Mouse (Mus musculus) midbrain, postnatal 0 days (tissue): ENCODE results near the gene Bud23. TPM values are rescaled to one million over a fixed set of nuclear protein-coding genes. Genes with fewer than 3 reads are reported as not detected.

Source experiments
- ATAC-seq: fragments of 200-750 bp; cut with Nextera tagmentation; 2 replicates; pipeline ENCODE4 v1.8.0; 2017; ENCODE audit warnings: moderate number of reproducible peaks, mild to moderate bottlenecking, moderate TSS enrichment, moderate library complexity; ENCODE audit not compliant: low FRiP score
- DNase-seq: peaks from one replicate; pipeline ENCODE4 v3.0.0-alpha.2; 2015; ENCODE audit warnings: low spot score
- H3K27ac ChIP-seq: fragments of 300-500 bp; sonication (generic); 2 replicates; pipeline ENCODE4 v1.5.1; 2014; ENCODE audit warnings: low read depth, mild to moderate bottlenecking, low read length, mixed read lengths
- H3K27me3 ChIP-seq: fragments of 300-500 bp; sonication (generic); 2 replicates; pipeline ENCODE4 v1.6.1; 2014; ENCODE audit warnings: low read length, control low read depth, mixed read lengths; ENCODE audit not compliant: insufficient read depth
- H3K36me3 ChIP-seq: fragments of 300-500 bp; sonication (generic); 2 replicates; pipeline ENCODE4 v1.6.1; 2014; ENCODE audit warnings: low read length, control low read depth, mixed read lengths; ENCODE audit not compliant: insufficient read depth
- H3K4me1 ChIP-seq: fragments of 300-500 bp; sonication (generic); 2 replicates; pipeline ENCODE4 v1.6.1; 2014; ENCODE audit warnings: mild to moderate bottlenecking, control low read depth, antibody characterized with exemption, low read length, mixed read lengths; ENCODE audit not compliant: insufficient read depth
- H3K4me2 ChIP-seq: fragments of 300-500 bp; sonication (generic); 2 replicates; pipeline ENCODE4 v1.6.1; 2014; ENCODE audit warnings: low read depth, mild to moderate bottlenecking, low read length, mixed read lengths; ENCODE audit not compliant: poor library complexity, severe bottlenecking
- H3K4me3 ChIP-seq: fragments of 300-500 bp; sonication (generic); 2 replicates; pipeline ENCODE4 v1.5.1; 2014; ENCODE audit warnings: low read depth, mild to moderate bottlenecking, low read length, moderate library complexity
- H3K9ac ChIP-seq: fragments of 300-500 bp; sonication (generic); replicated peaks from 2 replicates; pipeline ENCODE4 v1.6.1; 2014; ENCODE audit warnings: mild to moderate bottlenecking, low read length, moderate library complexity, mixed read lengths; ENCODE audit not compliant: poor library complexity, severe bottlenecking
- H3K9me3 ChIP-seq: fragments of 300-500 bp; sonication (generic); 2 replicates; pipeline ENCODE4 v1.6.1; 2016; ENCODE audit warnings: low read length, control low read depth
- CTCF ChIP-seq: IDR thresholded peaks from 2 replicates; pipeline ENCODE4 v1.5.1; 2016; ENCODE audit warnings: antibody characterized with exemption, mild to moderate bottlenecking
- WGBS: fragments of 180-500 bp; shearing (Covaris S2); extraction: QIAGEN DNeasy Blood & Tissue Kit; methylation state at CpG from one replicate; pipeline ENCODE4 v1.1.7; 2014; 5-methylcytosine and 5-hydroxymethylcytosine counted together
- polyA plus RNA-seq: library from polyadenylated mRNA; unstranded; fragments of >200 nt; fragmentation: Nextera tagmentation; extraction: Ambion mirVana; gene quantifications from 2 replicates; pipeline ENCODE4 v1.2.1, GENCODE M21; 2015
- total RNA-seq: library from RNA; depleted of rRNA; stranded (reverse); fragments of >200 nt; gene quantifications from 2 replicates; pipeline ENCODE4 v1.2.3, GENCODE M21; 2014

The Bud23 gene
- total and polyA plus RNA-seq, 2 experiments from 2014 or later, result 48.3 to 63.6 TPM

- Histone ChIP-seq H3K9me3 (no peaks in the 10 kb centered on the region), H3K36me3 (no peaks in the 10 kb centered on the region), H3K9ac (no peak overlapping the region), H3K27ac (no peak overlapping the region), H3K4me1 (no peaks in the 10 kb centered on the region), H3K27me3 (peaks cover 21% of the 10 kb centered on the region), H3K4me2 (peak overlapping the region; percentile 69), H3K4me3 (peak overlapping the region; percentile 42)
- ATAC-seq (peak; percentile 65), DNase-seq (peak; percentile 92)
- TF ChIP-seq CTCF, result no peak
- under 1% methylated on average over 44 of the region's 48 CpGs for WGBS
These were observed 42.0 kb upstream of the Bud23 start for GRCm38 (mm10) chr5:135106758-135107256.

GRCm38 (mm10) chr5:135103999-135104660 lies 39.4 kb upstream of the Bud23 start:
- H3K36me3 ChIP-seq, result no peaks in the 10 kb centered on the region
- H3K9me3 ChIP-seq, result no peaks in the 10 kb centered on the region
- TF ChIP-seq CTCF, result peak; percentile 68
- WGBS, result 63% methylated on average over 11 of the region's 11 CpGs
- H3K4me2 ChIP-seq, result no peak overlapping the region
- H3K27ac ChIP-seq, result no peak overlapping the region
- ATAC-seq (no peak), DNase-seq (no peak)
- no peak overlapping the region for H3K4me3 ChIP-seq
- peaks cover 21% of the 10 kb centered on the region for H3K27me3 ChIP-seq
- H3K9ac ChIP-seq, result no peak overlapping the region
- no peaks in the 10 kb centered on the region for H3K4me1 ChIP-seq

GRCm38 (mm10) chr5:135100981-135101380 lies 36.2 kb upstream of the Bud23 start:
- H3K27me3 ChIP-seq, result peaks cover 8% of the 10 kb centered on the region
- H3K4me2 ChIP-seq, result no peak overlapping the region
- ATAC-seq (no peak), DNase-seq (no peak)
- H3K9ac ChIP-seq, result no peak overlapping the region
- no peaks in the 10 kb centered on the region for H3K4me1 ChIP-seq
- H3K36me3 ChIP-seq, result no peaks in the 10 kb centered on the region
- no peak overlapping the region for H3K4me3 ChIP-seq
- WGBS, result 71% methylated on average over 1 of the region's 1 CpGs
- TF ChIP-seq CTCF, result no peak
- H3K27ac ChIP-seq, result no peak overlapping the region
- no peaks in the 10 kb centered on the region for H3K9me3 ChIP-seq

GRCm38 (mm10) chr5:135089653-135090052 lies 24.9 kb upstream of the Bud23 start, which contains the start of gene Mlxipl:
Mlxipl (plus strand) TSS chr5:135089890.
- H3K4me2 ChIP-seq, result no peak within 1 kb of the TSS
- H3K4me3 ChIP-seq, result 0 out of 2 replicates have a peak within 1 kb of the TSS, but pooled peaks have one; percentile 6
- 4% methylated on average over 39 of the region's 39 CpGs for WGBS

GRCm38 (mm10) chr5:135086871-135087270 lies 22.1 kb upstream of the Bud23 start:
- DNase-seq (no peak), ATAC-seq (no peak)
- Histone ChIP-seq H3K4me3 (no peak overlapping the region), H3K27ac (no peak overlapping the region), H3K36me3 (no peaks in the 10 kb centered on the region), H3K9me3 (no peaks in the 10 kb centered on the region), H3K4me2 (no peak overlapping the region), H3K27me3 (peaks cover 32% of the 10 kb centered on the region), H3K9ac (no peak overlapping the region), H3K4me1 (no peaks in the 10 kb centered on the region)
- WGBS, result 73% methylated on average over 4 of the region's 4 CpGs
- TF ChIP-seq CTCF, result no peak

More at GRCm38 (mm10) chr5:135089653-135090052, 24.9 kb upstream of the Bud23 start, which contains the start of gene Mlxipl:
- H3K9ac ChIP-seq, result no peak within 1 kb of the TSS
- no peak for ATAC-seq
- H3K4me1 ChIP-seq, result no peaks in the 10 kb centered on the region
- DNase-seq, result no peak
- no peak within 1 kb of the TSS for H3K27ac ChIP-seq
- H3K9me3 ChIP-seq, result no peaks in the 10 kb centered on the region
- H3K27me3 ChIP-seq, result peaks cover 32% of the 10 kb centered on the region
- no peaks in the 10 kb centered on the region for H3K36me3 ChIP-seq
- no peak for TF ChIP-seq CTCF

GRCm38 (mm10) chr5:135080539-135080938 lies 15.8 kb upstream of the Bud23 start:
- ATAC-seq (no peak), DNase-seq (no peak)
- no peak for TF ChIP-seq CTCF
- Histone ChIP-seq H3K4me3 (no peak overlapping the region), H3K4me1 (no peaks in the 10 kb centered on the region), H3K9ac (no peak overlapping the region), H3K36me3 (no peaks in the 10 kb centered on the region), H3K27me3 (no peaks in the 10 kb centered on the region; the same call in 1 of the 2 replicates), H3K27ac (no peak overlapping the region), H3K4me2 (no peak overlapping the region), H3K9me3 (no peaks in the 10 kb centered on the region)
- WGBS, result 90% methylated on average over 5 of the region's 5 CpGs
